Mouse (Mus musculus): ENCODE measurements around the gene Gm26920. TPM values are rescaled to one million over a fixed set of nuclear protein-coding genes. Genes with fewer than 3 reads are reported as not detected.
A peak's percentile ranks its signal among the peaks of the same experiment; 100 is the strongest.

Gm26920 gene
- polyA plus RNA-seq, 1 experiment from 2014 or later, result 1.9 TPM

DNA sequence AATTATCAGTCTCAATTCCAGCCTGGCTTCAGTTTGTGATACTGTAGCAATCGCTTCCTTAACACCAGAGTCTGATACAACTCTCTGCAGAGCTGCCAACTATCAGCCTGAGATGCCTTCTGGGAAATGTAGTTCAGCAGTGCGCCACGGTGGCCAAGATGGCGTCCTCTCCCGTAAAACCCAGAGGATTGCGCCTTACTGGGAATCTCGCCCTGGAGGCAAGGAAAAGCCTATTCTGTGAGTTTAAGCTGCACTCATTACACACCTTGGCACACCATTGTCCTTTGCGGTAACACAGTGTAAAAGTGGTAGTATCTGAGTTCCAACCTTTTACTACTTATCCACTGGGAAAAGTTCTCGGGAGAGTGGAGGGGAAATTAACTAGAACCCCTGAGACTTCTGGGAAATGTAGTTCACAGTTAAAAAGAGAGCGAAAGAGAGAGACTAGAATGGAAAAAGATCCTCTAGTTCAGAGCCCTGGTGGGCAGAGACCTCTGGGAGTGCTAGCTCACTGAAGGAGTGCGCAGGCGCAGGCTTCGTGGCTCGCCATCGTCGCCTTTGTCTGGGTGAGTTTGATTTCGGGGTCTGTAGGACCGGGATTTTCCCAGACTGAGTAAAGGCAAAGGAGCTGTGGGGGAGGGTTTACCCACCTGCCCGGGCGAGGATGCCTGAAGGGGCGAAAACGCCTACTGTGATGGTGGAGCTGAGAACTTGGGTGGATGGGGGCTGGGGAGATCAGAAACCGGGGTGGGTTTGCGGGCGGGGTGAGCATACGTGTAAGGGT is 4.6 kb upstream of the Gm26920 start, which contains the start of gene Zfp260:
TSS of gene Zfp260 (plus strand) at position 132 of the 784 bp plus-strand sequence.
- ATAC-seq (ENCODE audit: low FRiP score), result peak; percentile 84
- whole genome bisulfite sequencing, result under 1% methylated on average over 26 of the region's 26 CpGs

GRCm38 (mm10) chr7:30093918-30094415 is 3.8 kb upstream of the Gm26920 start:
- peak overlapping the region; percentile 87 for H3K9ac ChIP-seq (replicated peaks)
- H3K27me3 ChIP-seq (replicated peaks), result no peaks in the 10 kb centered on the region
- 80% methylated on average over 6 of the region's 6 CpGs for WGBS
- ATAC-seq (ENCODE audit: low FRiP score), result no peak
- H3K9me3 ChIP-seq (replicated peaks), result no peaks in the 10 kb centered on the region
- peaks cover 42% of the 10 kb centered on the region for H3K4me1 ChIP-seq
- H3K4me3 ChIP-seq (replicated peaks), result peak overlapping the region; percentile 68
- H3K36me3 ChIP-seq, result 0 out of 2 replicates have a peak, but pooled peaks cover 4% of the 10 kb centered on the region
- peak overlapping the region; percentile 69 for H3K4me2 ChIP-seq
- peak overlapping the region; percentile 98 for H3K27ac ChIP-seq (replicated peaks)

More for the DNA sequence above, 4.6 kb upstream of the Gm26920 start, which contains the start of gene Zfp260:
- H3K36me3 ChIP-seq, result peaks cover 13% of the 10 kb centered on the region
- H3K9ac ChIP-seq (replicated peaks), result peak within 1 kb of the TSS; percentile 87
- peaks cover 35% of the 10 kb centered on the region for H3K4me1 ChIP-seq
- no peaks in the 10 kb centered on the region for H3K9me3 ChIP-seq (replicated peaks)
- peak within 1 kb of the TSS; percentile 98 for H3K27ac ChIP-seq (replicated peaks)
- no peaks in the 10 kb centered on the region for H3K27me3 ChIP-seq (replicated peaks)
- H3K4me3 ChIP-seq (replicated peaks), result peak within 1 kb of the TSS; percentile 68
- H3K4me2 ChIP-seq, result peak within 1 kb of the TSS; percentile 69

GRCm38 (mm10) chr7:30092666-30093065 is 2.5 kb upstream of the Gm26920 start:
- Histone ChIP-seq H3K4me3 (replicated peaks) (no peak overlapping the region), H3K4me2 (no peak overlapping the region), H3K9ac (replicated peaks) (no peak overlapping the region), H3K27me3 (replicated peaks) (no peaks in the 10 kb centered on the region), H3K27ac (replicated peaks) (no peak overlapping the region), H3K36me3 (no peaks in the 10 kb centered on the region), H3K4me1 (peaks cover 51% of the 10 kb centered on the region), H3K9me3 (replicated peaks) (no peaks in the 10 kb centered on the region)
- no peak for ATAC-seq (ENCODE audit: low FRiP score)
- 84% methylated on average over 9 of the region's 9 CpGs for WGBS

DNA sequence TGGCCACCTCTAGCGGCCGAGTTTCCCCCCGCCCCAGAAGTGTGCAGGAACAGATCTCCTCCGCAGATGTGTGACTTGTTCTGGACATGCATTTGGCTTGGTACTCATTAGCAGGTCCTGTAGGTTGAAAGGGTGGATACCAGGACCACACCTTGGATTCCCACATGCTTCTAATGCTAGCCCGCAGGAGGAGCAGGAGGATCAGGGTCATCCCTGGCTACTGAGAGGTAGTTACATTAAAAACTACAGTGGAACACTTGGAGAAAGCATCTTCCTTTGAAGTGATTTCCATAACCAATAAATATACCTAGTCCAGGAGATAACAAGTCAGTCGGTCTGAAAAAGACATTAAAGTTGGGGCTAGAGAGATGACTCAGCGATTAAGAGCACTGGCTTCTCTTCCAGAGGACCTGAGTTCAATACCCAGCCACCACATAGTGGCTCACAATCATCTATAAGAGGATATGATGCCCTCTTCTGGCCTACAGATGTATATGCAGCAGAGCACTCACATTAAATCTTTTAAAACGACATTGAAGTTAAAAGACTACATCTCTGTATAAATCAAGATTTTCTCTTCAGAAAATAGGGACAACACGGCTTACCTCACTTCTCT is 868 bp upstream of the Gm26920 start:
- Histone ChIP-seq H3K9ac (replicated peaks) (peak overlapping the region; percentile 62), H3K36me3 (peaks cover 9% of the 10 kb centered on the region), H3K9me3 (replicated peaks) (no peaks in the 10 kb centered on the region), H3K4me2 (peak overlapping the region; percentile 85), H3K4me3 (replicated peaks) (peak overlapping the region; percentile 65), H3K27ac (replicated peaks) (peak overlapping the region; percentile 90), H3K4me1 (peaks cover 39% of the 10 kb centered on the region), H3K27me3 (replicated peaks) (no peaks in the 10 kb centered on the region)
- 9% methylated on average over 9 of the region's 9 CpGs for WGBS
- peak; percentile 1; the same call in 1 of the 2 replicates for ATAC-seq (ENCODE audit: low FRiP score)

DNA sequence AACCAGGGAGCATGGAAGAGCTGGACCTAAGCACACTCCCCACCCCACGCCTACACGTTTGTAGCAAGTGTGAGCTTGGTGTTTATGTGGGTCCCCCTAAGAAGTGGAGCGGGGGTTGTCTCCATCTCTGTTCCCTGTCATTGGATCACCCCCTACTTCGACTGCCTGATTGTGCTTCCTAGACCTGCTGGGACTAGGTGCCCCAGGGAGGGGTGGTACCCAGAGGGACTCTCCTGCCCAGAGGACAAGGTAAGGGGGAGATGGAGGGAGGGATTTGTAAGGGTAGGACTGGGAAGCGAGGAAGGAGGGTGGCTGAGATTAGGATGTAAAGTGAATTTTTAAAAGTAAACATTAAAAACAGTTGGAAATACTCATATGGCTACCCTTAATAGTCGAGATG is 805 bp downstream of the Gm26920 start:
- Histone ChIP-seq H3K9me3 (replicated peaks) (no peaks in the 10 kb centered on the region), H3K27me3 (replicated peaks) (no peaks in the 10 kb centered on the region), H3K27ac (replicated peaks) (no peak overlapping the region; the same call in 1 of the 2 replicates), H3K9ac (replicated peaks) (peak overlapping the region; percentile 62), H3K36me3 (peaks cover 26% of the 10 kb centered on the region), H3K4me2 (peak overlapping the region; percentile 85), H3K4me3 (replicated peaks) (peak overlapping the region; percentile 65), H3K4me1 (peaks cover 33% of the 10 kb centered on the region)
- WGBS, result 22% methylated on average over 6 of the region's 6 CpGs
- no peak for ATAC-seq (ENCODE audit: low FRiP score)

GRCm38 (mm10) chr7:30086524-30086923 is 3.7 kb downstream of the Gm26920 start:
- WGBS, result 89% methylated on average over 9 of the region's 9 CpGs
- Histone ChIP-seq H3K36me3 (peaks cover 41% of the 10 kb centered on the region), H3K27ac (replicated peaks) (no peak overlapping the region), H3K4me1 (peaks cover 26% of the 10 kb centered on the region), H3K9ac (replicated peaks) (no peak overlapping the region), H3K9me3 (replicated peaks) (no peaks in the 10 kb centered on the region), H3K4me2 (no peak overlapping the region), H3K4me3 (replicated peaks) (no peak overlapping the region), H3K27me3 (replicated peaks) (no peaks in the 10 kb centered on the region)
- no peak for ATAC-seq (ENCODE audit: low FRiP score)

- peaks cover 11% of the 10 kb centered on the region for H3K4me1 ChIP-seq
- H3K4me2 ChIP-seq, result peak within 1 kb of the TSS; percentile 94
- peak within 1 kb of the TSS; percentile 64 for H3K4me3 ChIP-seq (replicated peaks)
- under 1% methylated on average over 50 of the region's 50 CpGs for WGBS
- H3K27ac ChIP-seq (replicated peaks), result peak within 1 kb of the TSS; percentile 84
- no peaks in the 10 kb centered on the region for H3K9me3 ChIP-seq (replicated peaks)
- ATAC-seq (ENCODE audit: low FRiP score), result peak; percentile 93
- H3K9ac ChIP-seq (replicated peaks), result peak within 1 kb of the TSS; percentile 83
- H3K36me3 ChIP-seq, result peaks cover 20% of the 10 kb centered on the region
- H3K27me3 ChIP-seq (replicated peaks), result no peaks in the 10 kb centered on the region
Measured at GRCm38 (mm10) chr7:30072146-30073028, 17.8 kb downstream of the Gm26920 start, which contains the start of gene Zfp82. Gene Zfp82, minus strand, starts transcription at chr7:30072900.

GRCm38 (mm10) chr7:30064622-30065021 is 25.6 kb downstream of the Gm26920 start:
- Histone ChIP-seq H3K27me3 (replicated peaks) (no peaks in the 10 kb centered on the region), H3K36me3 (peaks cover 58% of the 10 kb centered on the region), H3K9ac (replicated peaks) (no peak overlapping the region), H3K27ac (replicated peaks) (no peak overlapping the region), H3K4me3 (replicated peaks) (no peak overlapping the region), H3K9me3 (replicated peaks) (no peaks in the 10 kb centered on the region), H3K4me2 (no peak overlapping the region), H3K4me1 (no peaks in the 10 kb centered on the region)
- no peak for ATAC-seq (ENCODE audit: low FRiP score)
- 86% methylated on average over 5 of the region's 5 CpGs for WGBS

DNA sequence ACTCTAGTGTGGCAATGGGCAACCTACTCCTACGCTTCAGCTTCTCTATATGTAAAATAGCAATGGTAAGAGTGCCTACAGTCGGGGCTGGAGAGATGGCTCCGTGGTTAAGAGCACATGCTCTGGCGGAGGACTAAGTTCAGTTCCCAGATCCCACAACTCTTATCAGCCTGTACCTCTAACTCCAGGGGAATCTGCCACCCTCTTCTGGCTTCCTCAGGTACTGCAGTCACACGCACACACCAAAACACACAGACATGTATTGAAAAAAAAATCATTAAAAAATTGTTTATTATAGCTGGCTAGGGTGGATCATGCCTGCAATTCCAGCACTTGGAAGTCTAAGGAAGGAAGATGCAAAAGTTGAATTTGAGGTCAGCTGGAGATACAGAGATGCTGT is 27.7 kb downstream of the Gm26920 start:
- WGBS, result 89% methylated on average over 5 of the region's 5 CpGs
- Histone ChIP-seq H3K27me3 (replicated peaks) (no peaks in the 10 kb centered on the region), H3K4me1 (no peaks in the 10 kb centered on the region), H3K4me3 (replicated peaks) (no peak overlapping the region), H3K36me3 (peaks cover 65% of the 10 kb centered on the region), H3K4me2 (no peak overlapping the region), H3K9me3 (replicated peaks) (no peaks in the 10 kb centered on the region), H3K27ac (replicated peaks) (no peak overlapping the region), H3K9ac (replicated peaks) (no peak overlapping the region)
- ATAC-seq (ENCODE audit: low FRiP score), result no peak

- Histone ChIP-seq H3K9me3 (replicated peaks) (no peaks in the 10 kb centered on the region), H3K9ac (replicated peaks) (no peak overlapping the region), H3K27ac (replicated peaks) (no peak overlapping the region), H3K36me3 (peaks cover 73% of the 10 kb centered on the region), H3K4me3 (replicated peaks) (no peak overlapping the region), H3K27me3 (replicated peaks) (no peaks in the 10 kb centered on the region), H3K4me2 (no peak overlapping the region), H3K4me1 (no peaks in the 10 kb centered on the region)
- no peak for ATAC-seq (ENCODE audit: low FRiP score)
- 90% methylated on average over 6 of the region's 6 CpGs for WGBS
Measured at GRCm38 (mm10) chr7:30060341-30060740, 29.9 kb downstream of the Gm26920 start.

- H3K4me3 ChIP-seq (replicated peaks), result no peak overlapping the region
- H3K27me3 ChIP-seq (replicated peaks), result no peaks in the 10 kb centered on the region
- no peak overlapping the region for H3K4me2 ChIP-seq
- H3K27ac ChIP-seq (replicated peaks), result no peak overlapping the region
- no peaks in the 10 kb centered on the region for H3K9me3 ChIP-seq (replicated peaks)
- H3K9ac ChIP-seq (replicated peaks), result no peak overlapping the region
- peaks cover 12% of the 10 kb centered on the region for H3K4me1 ChIP-seq
- WGBS, result 14% methylated on average over 3 of the region's 3 CpGs
- no peak for ATAC-seq (ENCODE audit: low FRiP score)
- H3K36me3 ChIP-seq, result peaks cover 33% of the 10 kb centered on the region
Measured at GRCm38 (mm10) chr7:30053591-30053990, 36.6 kb downstream of the Gm26920 start.

Measured in neural tube, embryonic 15.5 days (tissue).